Mouse (Mus musculus) fibroblast of lung, adult 2 months (primary cell): ENCODE results near the gene Vmn1r189.
"Not testable (repeated sequence)": the region's sequence is repeated elsewhere in the genome, so short reads cannot be mapped to it uniquely, and the experiment has no call there.

Experiments used
- DNase-seq: peaks from one replicate; pipeline ENCODE4 v3.0.0-alpha.2; 2011; ENCODE audit warnings: low read depth

Gene Vmn1r189

DNA sequence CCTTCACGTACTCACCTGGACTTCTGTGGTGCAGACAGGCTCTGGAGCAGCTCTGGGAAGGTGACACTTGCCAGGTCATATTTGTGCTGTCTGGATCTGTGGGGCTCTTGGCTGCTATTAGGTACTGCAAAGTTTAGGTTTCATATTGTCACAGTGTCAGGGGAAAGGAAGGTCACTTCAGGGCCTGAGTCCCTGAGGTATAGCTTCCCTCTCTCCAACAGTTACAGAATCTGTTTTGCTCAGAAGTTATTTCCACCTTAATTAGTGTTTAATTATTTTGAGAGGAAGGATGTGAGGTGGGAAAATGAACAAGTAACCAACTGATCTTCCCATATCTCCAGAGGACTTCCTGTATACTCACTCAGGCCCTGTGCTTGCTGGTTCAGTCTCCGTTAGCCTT lies at the start of gene Vmn1r189:
Gene Vmn1r189 (minus strand): TSS at position 101 of the 400 bp plus-strand sequence.
- DNase-seq: not testable (repeated sequence)

GRCm38 (mm10) chr13:22136495-22137293 lies 31.1 kb upstream of the Vmn1r189 start:
- not testable (repeated sequence) for DNase-seq

- DNase-seq: not testable (repeated sequence)
Observed at GRCm38 (mm10) chr13:22084140-22084539, 21.5 kb downstream of the Vmn1r189 start, which contains the start of gene Vmn1r188. Gene Vmn1r188, plus strand, starts transcription at chr13:22084440.

GRCm38 (mm10) chr13:22063468-22063867 lies 42.2 kb downstream of the Vmn1r189 start:
- no peak for DNase-seq

DNA sequence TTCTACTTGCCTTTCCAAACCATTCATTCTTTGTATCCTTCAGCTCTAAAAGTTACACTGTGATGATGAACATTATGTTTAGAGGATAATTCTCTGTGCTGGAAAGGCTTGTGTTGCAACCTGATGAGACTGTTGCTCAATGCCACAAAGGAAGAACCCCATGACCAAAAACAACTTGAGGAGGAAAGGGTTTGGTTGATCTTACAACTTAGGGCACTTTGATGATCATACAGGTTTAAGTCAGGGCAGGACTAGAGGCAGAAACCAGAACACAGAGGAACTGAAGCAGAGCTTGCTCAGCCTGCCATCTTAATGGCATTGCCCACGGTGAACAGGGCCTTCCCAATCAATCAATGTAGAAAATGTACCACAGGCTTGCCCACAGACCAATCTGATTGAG lies 44.2 kb downstream of the Vmn1r189 start:
- no peak for DNase-seq

DNA sequence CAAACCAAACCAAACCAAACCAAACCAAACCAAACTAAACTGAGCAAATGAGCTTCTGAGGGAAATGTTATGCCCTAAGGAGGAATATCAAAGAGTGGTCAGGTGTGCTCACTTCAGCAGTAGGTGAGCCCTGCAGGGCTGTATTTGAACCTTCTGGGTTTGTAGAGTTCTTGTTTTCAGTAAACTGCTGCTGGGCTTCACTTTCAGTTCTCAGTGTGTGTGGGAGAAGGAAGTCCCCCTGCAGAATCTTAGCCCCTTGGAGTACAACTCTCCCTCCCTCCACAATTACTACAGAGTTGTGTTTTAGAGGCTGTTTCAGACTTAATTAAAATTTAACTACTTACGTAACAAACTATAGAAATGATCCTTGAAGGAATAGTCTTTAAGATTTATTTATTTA lies 51.9 kb downstream of the Vmn1r189 start:
- no peak for DNase-seq

- no peak for DNase-seq
Observed at GRCm38 (mm10) chr13:22051523-22051859, 54.1 kb downstream of the Vmn1r189 start.

DNA sequence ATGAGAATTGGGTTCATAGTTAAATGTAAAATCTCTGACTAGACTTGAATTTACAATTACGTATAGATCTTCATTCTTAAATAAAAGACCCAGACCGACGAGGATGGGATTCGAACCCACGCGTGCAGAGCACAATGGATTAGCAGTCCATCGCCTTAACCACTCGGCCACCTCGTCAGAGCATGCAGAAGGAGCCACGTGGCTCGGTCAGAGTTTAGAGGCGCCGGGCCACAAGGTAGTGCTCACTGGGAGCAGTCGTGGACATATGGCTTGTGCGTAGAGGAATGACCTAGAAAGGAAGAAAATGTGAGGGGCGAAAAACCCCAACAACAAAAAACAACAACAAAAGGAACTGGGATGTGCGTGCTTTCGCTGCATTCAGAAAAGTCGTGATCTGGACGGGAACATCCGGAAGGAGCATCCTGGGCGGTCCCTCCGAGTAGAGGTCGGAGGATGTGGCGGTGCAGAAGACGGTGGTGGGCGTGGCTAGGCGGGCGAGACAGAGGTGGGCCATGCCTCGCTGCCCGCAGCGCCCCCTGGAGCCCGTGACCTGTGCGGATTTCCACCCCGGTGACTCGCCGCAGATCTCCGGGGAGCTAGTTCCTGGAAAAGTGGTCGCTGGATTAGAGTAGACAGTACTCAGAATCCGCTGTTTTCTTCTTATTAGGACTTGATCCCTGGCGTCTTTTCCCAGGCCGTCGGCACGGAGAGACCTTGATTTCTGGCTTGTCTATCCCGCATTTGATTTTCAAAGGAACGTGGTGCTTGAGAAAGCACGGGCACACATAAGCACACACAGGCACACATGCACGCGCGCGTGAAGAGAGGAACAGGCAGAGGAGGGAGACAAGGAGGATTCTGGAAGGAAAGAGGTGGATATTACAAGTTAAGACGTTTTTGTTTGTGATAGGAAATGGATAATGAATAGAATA lies 54.8 kb downstream of the Vmn1r189 start:
- DNase-seq: peak; percentile 67
